Mouse (Mus musculus): ENCODE measurements around the gene Snn.

GRCm38 (mm10) chr16:11092061-11092460 lies 31.3 kb downstream of the Snn start:
- TF ChIP-seq CTCF (IDR thresholded peaks at IDR 0.05; ENCODE audit: borderline replicate concordance, extremely low read depth, insufficient read depth, insufficient read length) = no peak
- TF ChIP-seq POLR2A (IDR thresholded peaks at IDR 0.05; ENCODE audit: borderline replicate concordance, extremely low read depth, insufficient read depth, insufficient read length, poor library complexity, severe bottlenecking) = no peak
